Mouse (Mus musculus) adrenal gland, adult 8-10 months (tissue): ENCODE results near the gene Tnfrsf22. TPM values are rescaled to one million over a fixed set of nuclear protein-coding genes. Genes with fewer than 3 reads are reported as not detected.
A peak's percentile ranks its signal among the peaks of the same experiment; 100 is the strongest.
"Not testable (repeated sequence)": the region's sequence is repeated elsewhere in the genome, so short reads cannot be mapped to it uniquely, and the experiment has no call there.

Experiments
- DNase-seq: peaks from one replicate; pipeline ENCODE4 v3.0.0; 2022
- total RNA-seq, 4 experiments: library from RNA; stranded (reverse); gene quantifications; 2 replicates each; pipeline ENCODE4 v1.2.4; 2022

The Tnfrsf22 gene
- total RNA-seq, result 1 to 10 TPM; 4.2 to 8.6 (median 5.5) TPM

DNA sequence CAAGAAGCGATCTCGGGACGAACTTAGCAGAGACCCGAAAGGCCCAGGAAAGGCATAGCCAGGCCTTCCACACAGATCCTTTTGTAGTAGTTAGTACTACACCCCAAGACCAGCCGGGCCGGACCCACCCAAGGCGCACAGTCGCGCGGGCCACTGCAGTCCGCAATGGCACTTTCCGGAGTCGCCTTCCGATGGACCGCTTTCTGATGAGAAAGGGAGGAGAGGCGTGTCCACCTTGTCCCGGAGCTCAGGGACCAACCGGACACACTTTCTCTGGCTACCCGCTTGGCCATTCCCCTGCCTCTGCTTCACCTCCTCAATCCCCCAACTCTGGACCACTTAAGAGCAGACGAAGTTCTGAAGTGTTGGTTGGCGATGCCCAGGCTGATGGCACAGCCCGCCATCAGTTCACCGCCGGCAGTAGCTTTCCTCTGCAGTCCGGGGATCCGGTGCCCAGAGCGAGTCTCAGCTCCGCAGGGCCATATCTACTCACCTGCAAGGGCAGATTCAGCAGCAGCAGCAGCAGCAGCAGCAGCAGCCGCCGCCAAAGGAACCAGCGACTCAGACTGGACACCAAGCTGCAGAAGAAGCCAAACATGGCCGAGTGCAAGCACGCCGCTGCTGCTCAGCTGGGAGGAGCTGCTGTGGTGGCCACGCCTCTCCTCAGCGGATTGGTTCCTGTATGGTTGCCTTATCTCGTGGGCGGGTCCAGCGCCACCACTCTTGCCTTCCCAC lies at the start of gene Tnfrsf22:
Gene Tnfrsf22 (minus strand): TSS at position 628 of the 735 bp plus-strand sequence.
- DNase-seq, result peak; percentile 82

DNA sequence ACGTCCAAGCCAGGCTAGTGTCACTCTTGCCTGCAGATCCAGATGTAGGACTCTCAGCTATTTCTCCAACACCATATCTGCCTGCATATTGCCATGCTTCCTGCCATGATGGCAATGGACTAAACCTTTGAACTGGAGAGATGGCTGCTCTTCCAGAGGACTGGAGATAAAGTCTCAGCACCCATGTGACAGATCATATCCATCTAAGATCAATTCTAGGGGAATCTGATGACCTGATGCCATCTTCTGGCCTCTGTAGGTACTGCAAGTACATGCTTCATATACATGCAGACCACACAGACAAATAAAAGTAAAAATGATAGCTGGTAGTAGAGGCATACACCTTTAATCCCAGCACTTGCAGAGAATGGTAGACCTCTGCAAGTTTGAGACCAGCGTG lies 46.7 kb upstream of the Tnfrsf22 start:
- no peak for DNase-seq

DNA sequence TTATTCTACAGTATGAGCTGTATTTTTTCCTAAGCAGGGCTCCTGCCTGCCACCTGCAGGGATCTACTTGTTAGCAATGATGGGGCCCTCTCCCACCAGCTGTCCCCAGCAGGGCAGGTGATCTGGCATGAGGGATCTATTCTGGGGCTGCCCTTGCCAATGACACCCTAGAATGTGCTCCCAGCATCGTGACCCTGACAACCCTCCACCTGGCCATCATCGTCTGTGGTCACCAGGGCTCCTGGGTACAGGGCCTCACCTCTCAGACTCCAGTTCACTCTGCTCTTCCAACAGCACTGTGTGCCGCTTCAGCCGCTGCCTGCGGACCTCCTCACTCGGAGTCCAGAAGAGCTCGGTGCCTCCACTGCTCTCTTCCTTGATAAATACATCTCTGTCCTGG lies 45.1 kb upstream of the Tnfrsf22 start:
- no peak for DNase-seq

DNA sequence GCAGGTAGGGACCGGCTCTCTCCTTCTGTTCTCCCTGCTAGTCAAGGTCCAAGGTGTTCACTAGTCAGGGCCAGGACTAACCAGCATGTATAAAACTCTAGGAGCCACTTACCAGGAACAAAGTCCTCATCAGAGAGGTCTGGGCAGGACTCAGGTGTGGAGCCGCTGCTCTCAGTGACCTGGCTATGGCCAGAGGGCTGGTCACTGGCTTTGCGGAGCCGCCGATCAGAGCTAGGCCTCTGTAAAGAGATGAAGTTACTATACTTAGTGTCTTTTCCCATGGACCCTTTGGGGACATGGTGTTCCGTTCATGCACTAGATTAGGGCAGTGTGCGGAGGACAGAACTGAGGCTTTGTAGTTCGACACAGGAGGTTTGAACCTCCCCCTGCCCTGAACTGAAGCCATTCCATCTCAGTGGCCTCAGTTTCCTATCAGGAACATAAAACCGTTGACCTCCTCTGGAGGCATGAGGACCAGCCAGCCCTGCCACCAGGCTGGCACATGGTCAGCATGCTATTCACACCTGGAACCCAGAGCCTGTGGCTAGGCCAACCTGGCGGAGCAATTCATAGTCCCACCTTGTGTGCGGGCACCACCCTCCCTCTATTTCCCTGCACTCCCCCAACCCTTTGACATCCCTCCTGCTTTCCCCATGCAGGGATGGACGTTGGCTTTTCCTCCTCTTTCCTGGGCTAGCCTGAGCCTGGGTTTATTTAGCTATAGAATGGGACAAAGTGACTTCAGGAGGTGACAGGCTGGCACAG lies 43.5 kb upstream of the Tnfrsf22 start:
- no peak for DNase-seq

DNA sequence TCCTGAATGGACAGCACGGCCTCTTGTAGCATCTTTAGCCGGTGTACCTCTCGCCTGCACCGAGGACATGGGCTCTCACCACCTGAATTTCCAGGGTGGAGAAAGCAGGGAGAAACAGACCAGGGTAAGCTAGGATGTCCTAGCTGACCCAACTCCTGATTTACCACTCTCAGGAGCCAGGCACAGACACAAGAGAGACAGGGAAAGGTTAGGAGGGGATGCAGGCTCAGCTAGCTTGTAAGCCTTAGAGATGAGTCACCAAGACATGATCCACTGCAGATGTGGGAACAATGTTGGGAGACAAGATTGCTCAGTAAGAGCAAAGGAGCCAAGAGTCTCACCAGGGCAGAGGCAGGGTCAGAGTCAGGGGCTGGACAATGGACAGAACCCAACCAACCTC lies 42.4 kb upstream of the Tnfrsf22 start:
- no peak for DNase-seq

DNA sequence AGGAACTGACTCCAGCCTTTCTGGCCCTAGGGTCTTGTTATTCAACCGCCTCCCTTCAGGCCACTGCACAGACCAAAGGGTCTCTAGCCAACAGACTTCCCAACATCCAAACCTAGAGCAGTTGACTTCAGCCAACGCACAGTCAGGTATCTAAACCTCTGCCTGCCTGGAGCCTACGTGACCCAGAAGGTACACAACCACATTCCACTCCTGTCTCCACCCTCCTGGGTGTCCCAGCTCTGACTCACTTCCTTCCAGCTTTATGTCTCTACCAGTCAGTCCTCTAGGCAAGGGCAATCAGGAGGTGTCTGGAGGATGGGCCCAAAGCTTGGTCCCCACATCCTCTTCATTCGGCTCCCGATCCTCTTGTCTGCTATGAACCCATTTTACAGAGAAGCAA lies 41.7 kb upstream of the Tnfrsf22 start:
- no peak for DNase-seq

DNA sequence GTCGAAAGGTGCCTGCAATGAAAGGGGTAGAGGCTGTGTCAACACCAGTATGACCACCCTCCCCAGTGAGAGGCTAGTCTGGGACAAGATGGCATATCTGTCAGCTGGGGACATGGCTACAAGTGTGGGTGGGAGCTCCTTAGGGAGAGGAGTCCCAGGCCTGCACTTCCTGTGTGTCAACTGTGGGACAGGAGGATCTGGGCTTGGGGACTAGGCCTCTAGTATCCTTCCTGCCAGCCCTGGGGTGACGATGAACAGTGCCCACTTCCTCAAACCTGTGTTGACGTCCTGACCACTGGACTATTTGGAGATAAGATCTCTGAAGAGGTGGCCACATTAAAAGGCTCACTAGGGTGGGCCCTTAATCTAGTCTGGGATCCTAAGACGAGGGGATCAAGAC lies 40.5 kb upstream of the Tnfrsf22 start:
- no peak for DNase-seq

DNA sequence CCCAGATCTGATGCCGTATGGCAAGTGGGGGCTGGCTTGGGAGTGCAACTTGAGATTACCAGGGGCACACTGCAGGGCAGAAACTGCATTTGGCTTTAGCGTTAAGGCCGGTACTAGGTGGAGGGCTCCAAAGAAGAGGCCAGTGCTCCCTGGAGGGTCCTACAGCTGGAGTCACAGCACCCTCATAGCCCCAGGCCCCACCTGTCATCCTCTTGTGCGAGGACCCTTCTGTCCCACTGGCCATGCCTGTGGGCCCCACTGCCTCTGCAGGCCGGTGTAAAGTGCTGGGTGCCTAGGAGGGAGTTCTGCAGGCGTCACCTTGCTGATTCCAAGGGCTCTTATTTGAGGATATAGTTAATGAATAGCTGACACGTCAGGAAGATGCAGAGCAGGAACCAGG lies 40.0 kb upstream of the Tnfrsf22 start:
- DNase-seq, result no peak

DNA sequence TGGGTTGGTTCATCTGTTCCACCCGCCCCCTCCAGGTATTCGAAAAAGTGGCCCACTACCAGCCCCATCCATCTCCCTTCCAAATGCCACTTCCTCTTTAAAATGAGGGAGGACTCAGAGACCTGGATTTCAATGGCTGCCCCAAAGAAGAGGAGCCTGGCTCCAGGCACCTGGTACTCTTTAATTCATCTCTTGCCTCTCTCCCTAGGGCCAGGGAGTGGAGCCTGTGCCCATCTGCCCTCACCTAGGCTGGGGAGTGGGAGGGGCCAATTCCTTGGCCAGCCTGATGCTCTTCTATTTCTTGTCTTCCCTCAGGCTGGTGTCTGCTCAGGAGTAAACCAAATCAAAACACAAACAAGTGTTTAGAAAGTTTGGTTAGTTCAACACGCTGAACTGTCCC lies 37.2 kb upstream of the Tnfrsf22 start:
- DNase-seq, result not testable (repeated sequence)

DNA sequence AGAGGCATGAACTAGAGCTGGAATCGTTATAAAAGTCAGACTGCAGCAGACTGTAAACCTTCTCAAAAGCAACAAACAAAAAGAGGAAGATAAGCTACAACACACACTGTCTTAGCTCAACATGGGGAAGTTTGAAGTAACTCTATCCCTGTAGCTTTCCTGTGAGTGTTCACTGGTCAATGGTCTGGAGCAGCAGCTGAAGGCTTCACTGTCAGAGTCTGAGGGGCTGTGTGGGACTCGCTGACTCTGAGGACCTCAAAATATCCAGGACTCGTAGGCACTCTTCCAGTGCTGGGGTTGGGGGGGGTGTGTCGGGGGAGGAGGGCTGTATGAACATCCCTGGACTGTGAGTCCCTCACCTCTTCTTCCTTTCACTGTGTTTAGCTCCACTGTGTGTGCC lies 36.7 kb upstream of the Tnfrsf22 start:
- DNase-seq, result not testable (repeated sequence)

DNA sequence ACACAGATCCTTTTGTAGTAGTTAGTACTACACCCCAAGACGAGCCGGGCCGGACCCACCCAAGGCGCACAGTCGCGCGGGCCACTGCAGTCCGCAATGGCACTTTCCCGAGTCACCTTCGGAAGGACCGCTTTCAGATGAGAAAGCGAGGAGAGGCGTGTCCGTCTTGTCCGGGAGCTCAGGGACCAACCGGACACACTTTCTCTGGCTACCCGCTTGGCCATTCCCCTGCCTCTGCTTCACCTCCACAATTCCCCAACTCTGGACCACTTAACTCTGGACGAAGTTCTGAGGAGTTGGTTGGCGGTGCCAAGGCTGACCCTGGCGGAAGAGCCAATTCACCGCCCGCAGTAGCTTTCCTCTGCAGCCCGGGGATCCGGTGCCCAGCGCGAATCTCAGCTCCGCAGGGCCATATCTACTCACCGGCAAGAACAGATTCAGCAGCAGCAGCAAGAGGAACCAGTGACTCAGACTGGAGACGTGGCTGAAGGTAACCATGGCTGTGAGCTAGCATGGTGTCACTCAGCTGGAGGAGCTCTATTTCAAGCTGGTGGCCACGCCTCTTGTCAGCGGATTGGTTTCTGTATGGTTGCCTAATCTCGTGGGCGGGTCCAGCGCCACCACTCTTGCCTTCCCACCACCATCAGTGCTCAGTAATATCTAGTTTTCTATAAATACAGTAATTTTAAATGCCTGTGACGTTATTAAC lies 36.1 kb upstream of the Tnfrsf22 start, which contains the start of gene Tnfrsf23:
Gene Tnfrsf23 (minus strand): TSS at position 514 of the 709 bp plus-strand sequence.
- DNase-seq, result peak; percentile 87

DNA sequence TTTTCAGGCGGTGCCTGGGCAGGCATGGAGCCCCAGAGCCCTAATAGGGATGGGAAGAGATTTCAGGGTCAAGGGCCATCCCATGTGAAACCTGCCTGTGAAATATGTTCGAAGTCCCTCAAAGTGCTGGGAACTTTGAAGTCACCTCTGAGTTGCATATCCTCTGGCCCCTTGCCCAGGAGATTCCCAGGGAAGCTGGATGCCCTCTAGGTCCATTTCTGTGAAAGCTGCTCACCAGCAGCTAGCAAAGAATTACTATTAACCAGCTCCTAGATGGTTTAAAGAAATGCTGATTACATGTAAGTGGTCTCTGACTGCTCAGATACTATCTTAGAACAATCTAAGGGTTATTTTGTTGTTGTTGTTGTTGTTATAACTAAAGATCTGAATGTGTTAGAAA lies 35.1 kb upstream of the Tnfrsf22 start:
- DNase-seq, result not testable (repeated sequence)

DNA sequence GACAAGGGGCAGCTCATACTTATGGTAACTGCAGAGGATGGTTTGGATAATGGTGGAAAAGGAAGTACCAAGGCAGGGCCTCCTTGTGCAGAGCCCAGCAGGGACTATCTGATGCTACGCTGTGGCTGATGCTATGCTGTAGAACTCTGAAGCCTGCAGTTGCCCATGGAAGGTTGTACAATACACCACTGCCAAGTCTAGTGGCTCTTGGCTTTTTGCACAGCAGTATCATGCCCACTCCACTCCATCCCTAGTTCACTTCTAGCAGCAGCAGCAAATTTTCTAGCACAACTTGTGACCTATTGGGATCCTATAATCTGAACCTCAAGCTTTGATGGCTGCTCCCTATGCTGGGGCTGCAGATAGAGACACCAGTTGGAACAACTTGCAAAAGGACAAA lies 32.1 kb upstream of the Tnfrsf22 start:
- no peak for DNase-seq

DNA sequence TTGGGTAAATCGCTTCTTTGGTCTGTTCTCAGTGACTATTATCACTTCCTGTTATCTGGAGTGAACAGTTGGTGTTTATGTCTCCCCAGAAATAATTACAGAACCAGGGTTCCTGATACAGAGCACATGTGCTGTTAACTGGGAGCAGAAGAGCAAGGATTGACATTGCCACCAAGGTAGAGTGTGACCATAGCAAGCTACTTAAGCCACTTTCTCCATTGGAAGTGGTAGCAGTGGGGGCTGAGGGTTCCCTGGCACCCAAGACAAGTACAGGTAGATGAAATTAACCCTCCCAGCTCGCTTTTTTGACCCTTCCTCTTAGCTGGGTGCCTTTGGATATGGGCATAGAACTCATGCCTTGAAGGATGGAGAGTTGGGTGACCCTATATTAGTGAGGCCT lies 31.4 kb upstream of the Tnfrsf22 start:
- not testable (repeated sequence) for DNase-seq

DNA sequence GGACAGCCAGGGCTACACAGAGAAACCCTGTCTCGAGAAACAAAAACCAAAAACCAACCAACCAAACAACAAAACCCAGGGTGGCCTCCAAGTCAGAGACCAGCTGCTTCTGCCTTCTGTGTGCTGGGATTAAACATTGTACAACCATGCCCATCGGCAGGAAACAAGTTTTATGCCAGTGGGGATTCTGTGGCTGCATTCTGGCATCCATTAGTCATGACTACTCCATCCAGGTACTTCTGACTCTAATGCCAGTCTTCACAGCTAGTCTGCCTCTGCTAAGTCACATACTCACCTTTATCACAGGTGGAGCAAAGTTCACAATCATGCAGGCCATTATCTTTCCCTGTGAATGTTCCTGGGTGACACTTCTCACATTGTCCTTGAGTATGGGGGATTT lies 30.2 kb upstream of the Tnfrsf22 start:
- not testable (repeated sequence) for DNase-seq

DNA sequence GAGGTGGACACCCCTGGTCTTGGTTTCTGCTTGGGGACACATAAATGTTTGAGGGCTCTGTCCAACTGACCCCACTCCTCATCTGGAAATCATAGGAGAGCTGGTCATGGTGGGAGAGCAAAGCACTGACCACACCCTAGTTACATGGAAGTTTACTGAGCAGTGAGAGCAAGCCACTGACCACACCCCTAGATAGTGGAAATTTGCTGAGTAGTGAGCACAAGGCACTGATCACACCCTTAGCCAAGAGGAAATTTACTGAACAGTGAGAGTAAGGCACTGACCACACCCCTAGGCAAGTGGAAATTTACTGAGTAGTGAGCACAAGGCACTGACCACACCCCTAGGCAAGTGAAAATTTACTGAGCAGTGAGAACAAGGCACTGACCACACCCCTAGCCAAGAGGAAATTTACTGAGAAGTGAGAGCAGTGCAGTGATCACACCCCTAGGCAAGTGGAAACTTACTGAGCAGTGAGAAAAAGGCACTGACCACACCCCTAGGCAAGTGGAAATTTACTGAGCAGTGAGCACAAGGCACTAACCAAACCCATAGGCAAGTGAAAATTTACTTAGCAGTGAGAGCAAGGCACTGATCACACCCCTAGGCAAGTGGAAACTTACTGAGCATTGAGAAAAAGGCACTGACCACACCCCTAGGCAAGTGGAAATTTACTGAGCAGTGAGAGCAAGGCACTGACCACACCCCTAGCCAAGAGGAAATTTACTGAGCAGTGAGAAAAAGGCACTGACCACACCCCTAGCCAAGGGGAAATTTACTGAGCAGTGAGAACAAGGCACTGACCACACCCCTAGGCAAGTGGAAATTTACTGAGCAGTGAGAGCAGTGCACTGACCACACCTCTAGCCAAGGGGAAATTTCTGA lies 17.2 kb upstream of the Tnfrsf22 start:
- no peak for DNase-seq

DNA sequence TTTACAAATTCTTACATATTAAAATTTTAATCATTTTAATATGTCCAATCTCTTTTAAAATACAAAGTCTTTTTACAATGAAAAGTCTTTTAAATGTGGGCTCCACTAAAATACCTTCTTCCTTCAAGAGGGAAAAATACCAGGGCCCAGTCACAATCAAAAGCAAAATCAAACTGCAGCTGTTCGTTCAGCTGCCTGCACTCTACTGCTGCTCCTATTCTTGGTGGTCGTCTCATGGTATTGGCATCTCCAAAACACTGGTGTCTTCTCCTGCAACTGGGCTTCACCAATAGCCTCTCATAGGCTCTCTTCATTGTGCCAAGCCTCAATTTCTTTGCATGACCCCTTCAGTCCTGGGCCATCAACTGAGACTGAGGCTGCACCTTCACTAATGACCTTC lies 14.0 kb upstream of the Tnfrsf22 start:
- DNase-seq, result no peak

DNA sequence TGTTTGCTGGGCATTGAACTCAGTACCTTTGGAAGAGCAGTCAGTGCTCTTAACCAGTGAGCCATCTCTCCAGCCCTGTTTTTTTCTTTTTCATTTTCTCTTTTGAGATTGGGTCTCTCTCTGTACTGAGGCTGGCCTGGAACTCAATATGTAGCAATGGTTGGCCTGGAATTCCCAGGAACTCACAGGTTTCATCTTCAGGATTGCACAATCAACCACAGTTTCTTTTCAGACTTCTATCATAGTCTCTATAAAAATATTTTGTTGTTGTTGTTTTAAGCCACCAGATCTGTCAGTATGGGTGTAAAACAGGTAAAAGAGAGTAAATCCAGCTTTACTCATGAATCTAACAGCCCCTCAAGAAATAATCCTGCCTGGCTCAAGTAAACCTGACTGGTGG lies 11.3 kb upstream of the Tnfrsf22 start:
- no peak for DNase-seq

DNA sequence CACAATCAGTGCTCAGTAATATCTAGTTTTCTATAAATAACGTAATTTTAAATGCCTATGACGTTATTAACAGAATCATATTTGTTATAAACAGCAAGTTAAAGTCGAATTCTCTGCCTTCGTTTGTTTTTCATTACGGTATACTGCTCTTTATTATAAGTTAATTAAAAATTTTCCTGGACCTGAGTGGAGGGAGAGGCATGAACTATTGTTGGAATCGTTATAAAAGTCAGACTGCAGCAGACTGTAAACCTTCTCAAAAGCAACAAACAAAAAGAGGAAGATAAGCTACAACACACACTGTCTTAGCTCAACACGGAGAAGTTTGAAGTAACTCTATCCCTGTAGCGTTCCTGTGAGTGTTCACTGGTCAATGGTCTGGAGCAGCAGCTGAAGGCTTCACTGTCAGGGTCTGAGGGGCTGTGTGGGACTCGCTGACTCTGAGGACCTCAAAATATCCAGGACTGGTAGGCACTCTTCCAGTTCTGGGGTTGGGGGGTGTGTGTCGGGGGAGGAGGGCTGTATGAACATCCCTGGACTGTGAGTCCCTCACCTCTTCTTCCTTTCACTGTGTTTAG lies 397 bp upstream of the Tnfrsf22 start:
- not testable (repeated sequence) for DNase-seq

DNA sequence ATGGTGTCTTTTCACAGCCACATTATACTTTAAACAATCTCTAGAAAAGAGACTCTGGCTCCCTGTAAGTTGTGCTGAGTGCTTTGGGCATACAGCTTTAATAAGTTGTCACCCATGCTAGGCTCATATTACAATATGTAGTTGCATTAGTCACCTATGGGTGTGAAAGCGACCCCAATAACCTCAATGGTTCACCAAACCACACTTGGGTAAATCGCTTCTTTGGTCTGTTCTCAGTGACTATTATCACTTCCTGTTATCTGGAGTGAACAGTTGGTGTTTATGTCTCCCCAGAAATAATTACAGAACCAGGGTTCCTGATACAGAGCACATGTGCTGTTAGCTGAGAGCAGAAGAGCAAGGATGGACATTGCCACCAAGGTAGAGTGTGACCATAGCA lies 5.5 kb downstream of the Tnfrsf22 start:
- DNase-seq, result not testable (repeated sequence)

DNA sequence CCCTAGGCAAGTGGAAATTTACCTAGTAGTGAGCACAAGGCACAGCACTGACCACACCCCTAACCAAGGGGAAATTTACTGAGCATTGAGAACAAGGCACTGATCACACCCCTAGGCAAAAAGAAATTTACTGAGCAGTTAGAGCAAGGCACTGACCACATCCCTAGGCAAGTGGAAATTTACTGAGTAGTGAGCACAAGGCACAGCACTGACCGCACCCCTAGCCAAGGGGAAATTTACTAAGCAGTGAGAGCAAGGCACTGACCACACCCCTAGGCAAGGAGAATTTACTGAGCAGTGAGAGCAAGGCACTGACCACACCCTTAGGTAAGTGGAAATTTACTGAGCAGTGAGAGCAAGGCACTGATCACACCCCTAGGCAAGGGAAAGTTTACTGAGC lies 12.8 kb downstream of the Tnfrsf22 start:
- DNase-seq, result no peak

DNA sequence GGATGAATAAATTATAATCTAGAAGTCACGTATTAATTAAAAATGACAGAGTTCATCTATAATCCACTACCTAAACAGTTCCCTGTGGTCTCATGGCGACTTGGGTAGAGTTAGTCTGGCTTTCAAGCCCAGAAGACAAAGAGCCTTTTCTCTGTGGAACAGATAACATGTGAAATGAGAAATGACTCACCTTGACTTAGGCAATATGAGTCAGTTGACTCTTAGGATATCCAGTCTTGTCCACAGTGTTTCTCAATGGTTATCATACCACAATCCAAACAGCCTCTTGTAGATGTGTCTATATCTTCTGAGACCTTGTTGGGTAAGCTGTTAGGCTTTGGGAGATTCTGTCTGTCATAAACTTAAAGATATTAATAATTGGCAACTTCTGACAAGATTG lies 18.0 kb downstream of the Tnfrsf22 start:
- no peak for DNase-seq
